Mouse (Mus musculus): ENCODE measurements around the gene Vmn1r27.

The Vmn1r27 gene

GRCm38 (mm10) chr6:58218721-58219120, at the start of gene Vmn1r27:
Gene Vmn1r27, minus strand, starts transcription at chr6:58218821.
- no peak for DNase-seq (ENCODE audit: low spot score)

GRCm38 (mm10) chr6:58261737-58262136, 43.1 kb upstream of the Vmn1r27 start, which contains the start of gene Vmn1r28:
Gene Vmn1r28, plus strand, starts transcription at chr6:58262037.
- DNase-seq (ENCODE audit: low spot score) = no peak

GRCm38 (mm10) chr6:58216119-58216518, 2.5 kb downstream of the Vmn1r27 start:
- no peak for DNase-seq (ENCODE audit: low spot score)
